Mouse (Mus musculus): ENCODE measurements around the gene Nr4a3.
A peak's percentile ranks its signal among the peaks of the same experiment; 100 is the strongest.

Nr4a3 gene

DNA sequence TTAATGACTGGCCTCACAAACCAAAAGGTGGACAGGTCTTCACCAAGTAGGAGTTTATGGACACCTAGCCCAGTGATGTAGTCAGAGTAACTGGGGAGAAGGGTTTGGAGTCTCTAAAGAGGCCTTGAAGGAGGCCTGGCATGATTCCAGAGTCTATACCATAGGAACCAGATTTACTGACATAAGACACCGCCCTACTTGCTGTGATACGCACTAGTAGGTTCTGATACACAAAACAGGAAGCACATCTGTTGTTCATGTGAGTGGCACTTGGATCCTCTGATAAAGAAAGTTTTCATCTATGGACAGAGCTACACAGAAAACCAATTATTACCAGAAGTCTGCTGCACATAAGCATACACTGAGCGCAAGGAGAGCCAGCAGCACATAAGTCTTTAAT, 65.4 kb downstream of the Nr4a3 start:
- no peak for DNase-seq (ENCODE audit: low spot score in 2 of 2)

GRCm38 (mm10) chr4:48116191-48116590, 71.2 kb downstream of the Nr4a3 start:
- DNase-seq (ENCODE audit: low spot score in 2 of 2) = peak; percentile 9 to 50

GRCm38 (mm10) chr4:48124416-48124772, 79.4 kb downstream of the Nr4a3 start:
- no peak for DNase-seq (ENCODE audit: low spot score in 2 of 2)

GRCm38 (mm10) chr4:48124773-48125469, 80.0 kb downstream of the Nr4a3 start, which contains the start of gene Stx17:
Stx17 (plus strand) TSS chr4:48124915.
- DNase-seq (ENCODE audit: low spot score in 2 of 2) = peak; percentile 71 to 85

DNA sequence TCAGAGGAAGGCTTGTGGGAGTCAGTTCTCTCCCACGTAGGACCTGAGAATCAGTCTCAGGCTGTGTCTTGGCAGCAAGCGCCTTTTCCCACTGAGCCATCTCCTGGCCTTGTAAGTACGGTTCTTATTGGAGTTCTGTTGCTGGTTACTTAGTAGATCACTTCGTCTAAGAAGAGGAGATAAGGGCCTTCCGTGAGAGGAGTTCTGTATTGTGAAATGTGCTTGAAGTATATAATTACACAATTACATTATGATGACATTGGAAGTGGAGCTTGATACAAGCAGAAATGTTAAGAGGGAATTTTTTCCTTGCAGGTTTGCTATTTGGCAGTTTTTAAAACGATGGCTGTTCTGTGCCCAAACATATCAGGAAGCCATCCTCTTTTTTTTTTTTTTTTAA, 85.4 kb downstream of the Nr4a3 start:
- DNase-seq (ENCODE audit: low spot score in 2 of 2) = no peak

GRCm38 (mm10) chr4:48131606-48132005, 86.7 kb downstream of the Nr4a3 start:
- DNase-seq (ENCODE audit: low spot score in 2 of 2) = no peak

- DNase-seq (ENCODE audit: low spot score in 2 of 2) = no peak
Measured at GRCm38 (mm10) chr4:48132721-48133120, 87.8 kb downstream of the Nr4a3 start.

Measured in thymus, postnatal 10 days (tissue).